ENCODE assay signal across 22 mouse cellular contexts in genomic region chr2:27871056-27871455, GRCm38 (mm10). TPM values are rescaled to one million over a fixed set of nuclear protein-coding genes. Genes with fewer than 3 reads are reported as not detected.
DNase-seq lines count a peak whose midpoint lies in the region; ATAC-seq and TF ChIP-seq lines count a peak whose summit lies in the region.
"Had no signal": no experiment of that assay in that cellular context is flagged by ENCODE, and none has a peak within 500 bp of the region (broad histone marks: within the 10 kb centered on the region; RNA-seq: fewer than 3 reads in every experiment).

No protein-coding gene starts in this region.

- H3K27me3 ChIP-seq in kidney, embryonic 15.5 days = no peaks in the 10 kb centered on the region
- H3K27me3 ChIP-seq in kidney, adult 2 months (replicated peaks; ENCODE audit: control insufficient read depth, insufficient read depth, low read length) = no peaks in the 10 kb centered on the region
- H3K27me3 ChIP-seq in liver, embryonic 12.5 days (replicated peaks) = peaks cover 13% of the 10 kb centered on the region; the same call in 1 of the 2 replicates
- H3K27me3 ChIP-seq: forebrain, embryonic 12.5 days; midbrain, embryonic 13.5 days had no signal

- no peak overlapping the region for H3K9ac ChIP-seq in kidney, embryonic 15.5 days
- no peak overlapping the region for H3K9ac ChIP-seq in liver, embryonic 12.5 days
- H3K9ac ChIP-seq: forebrain, embryonic 12.5 days; hindbrain, embryonic 13.5 days; midbrain, embryonic 13.5 days had no signal

- 0 out of 2 replicates have a peak, but pooled peaks cover 4% of the 10 kb centered on the region for H3K4me1 ChIP-seq in kidney, embryonic 15.5 days
- no peaks in the 10 kb centered on the region for H3K4me1 ChIP-seq in kidney, adult 2 months (ENCODE audit: control insufficient read depth, insufficient read depth, low read length)
- peaks cover 9% of the 10 kb centered on the region for H3K4me1 ChIP-seq in liver, embryonic 12.5 days
- H3K4me1 ChIP-seq: hindbrain, embryonic 13.5 days; midbrain, embryonic 13.5 days had no signal

- no peak overlapping the region for H3K4me2 ChIP-seq in kidney, embryonic 15.5 days
- H3K4me2 ChIP-seq in liver, embryonic 12.5 days = no peak overlapping the region
- H3K4me2 ChIP-seq: forebrain, embryonic 12.5 days; heart, embryonic 11.5 days; hindbrain, embryonic 13.5 days; midbrain, embryonic 13.5 days had no signal

- no peak overlapping the region for H3K4me3 ChIP-seq in kidney, embryonic 15.5 days (replicated peaks)
- H3K4me3 ChIP-seq in kidney, adult 2 months (ENCODE audit: insufficient read depth, low read depth, low read length) = no peak overlapping the region
- H3K4me3 ChIP-seq in liver, embryonic 12.5 days = no peak overlapping the region
- H3K4me3 ChIP-seq: erythroblast, embryonic 14.5 days; forebrain, embryonic 12.5 days; hindbrain, embryonic 13.5 days; megakaryocyte, embryonic 14.5 days; midbrain, embryonic 13.5 days had no signal

- TF ChIP-seq CTCF in kidney, adult 2 months (conservative IDR thresholded peaks at IDR 0.05; ENCODE audit: insufficient read depth, insufficient read length, low read depth, low read length) = no peak

- no peak for TF ChIP-seq POLR2A in kidney, adult 2 months (IDR thresholded peaks at IDR 0.05; ENCODE audit: low read depth, low read length)

- DNase-seq in kidney, adult 2 months = no peak
- peak; percentile 18 for DNase-seq in retina, postnatal 1 day
- DNase-seq in retina, embryonic 14.5 days (ENCODE audit: low spot score) = no peak
- DNase-seq in B cell, adult 2 months = no peak
- no peak for DNase-seq in adrenal gland, adult 2 months
- DNase-seq: adrenal gland, postnatal 25 days; cerebellum, adult 9-10 months; lung, adult 2 months; lung, postnatal 36 days; right cerebral cortex, postnatal 14 days; thymus, adult 2 months; thymus, postnatal 4 days had no signal

- WGBS in kidney, embryonic 15.5 days = 56% methylated on average over 4 of the region's 4 CpGs
- WGBS in kidney, adult 2 months = 34% methylated on average over 4 of the region's 4 CpGs
- 11% methylated on average over 4 of the region's 4 CpGs for WGBS in liver, embryonic 12.5 days (ENCODE audit: insufficient replicate concordance)

- H3K9me3 ChIP-seq in kidney, embryonic 15.5 days (replicated peaks) = no peaks in the 10 kb centered on the region
- H3K9me3 ChIP-seq in liver, embryonic 12.5 days (replicated peaks) = no peaks in the 10 kb centered on the region
- H3K9me3 ChIP-seq: forebrain, embryonic 12.5 days; hindbrain, embryonic 13.5 days; megakaryocyte, embryonic 14.5 days; midbrain, embryonic 13.5 days had no signal

- no peak overlapping the region for H3K27ac ChIP-seq in kidney, embryonic 15.5 days
- H3K27ac ChIP-seq in kidney, adult 2 months (ENCODE audit: insufficient read depth, low read depth, low read length) = no peak overlapping the region
- H3K27ac ChIP-seq in liver, embryonic 12.5 days = no peak overlapping the region
- H3K27ac ChIP-seq: forebrain, embryonic 12.5 days; hindbrain, embryonic 13.5 days; midbrain, embryonic 13.5 days; stomach, postnatal 0 days had no signal

- no peaks in the 10 kb centered on the region for H3K36me3 ChIP-seq in kidney, embryonic 15.5 days
- H3K36me3 ChIP-seq in kidney, adult 2 months (ENCODE audit: control insufficient read depth, insufficient read depth, low read length) = no peaks in the 10 kb centered on the region
- H3K36me3 ChIP-seq in liver, embryonic 12.5 days = no peaks in the 10 kb centered on the region
- H3K36me3 ChIP-seq: forebrain, embryonic 12.5 days; hindbrain, embryonic 13.5 days; midbrain, embryonic 13.5 days had no signal

- ATAC-seq in kidney, embryonic 15.5 days (replicated peaks; ENCODE audit: low FRiP score) = peak; percentile 58; the same call in 1 of the 2 replicates
- ATAC-seq in liver, embryonic 12.5 days = peak; percentile 76
- ATAC-seq: midbrain, embryonic 13.5 days had no signal

RNA-seq across cellular contexts. Expression of gene Col5a1, which starts 15.2 kb away (rescaled TPM):
- polyA plus RNA-seq in kidney, embryonic 15.5 days (2015; fragmentation: Nextera tagmentation; extraction: Ambion mirVana) = 51.0 and 62.1 TPM in 2 replicates
- polyA plus RNA-seq in kidney, adult 2 months (2012; rRNA removed) = 7.5 and 8.1 TPM in 2 replicates
- polyA plus RNA-seq in liver, embryonic 12.5 days (2016; fragmentation: Nextera tagmentation; extraction: Ambion mirVana) = 15.0 and 15.4 TPM in 2 replicates
- total RNA-seq in adrenal gland, adult 2 months (2021) = 10 to 100 TPM; 36.4 to 37.1 TPM
- 20.1 and 21.3 TPM in 2 replicates for polyA plus RNA-seq in adrenal gland, adult 2 months (2012; rRNA removed)
- total RNA-seq: neutrophil, adult 5-6 weeks had no signal
